Mouse (Mus musculus): ENCODE measurements around the gene Uvssa.

DNA sequence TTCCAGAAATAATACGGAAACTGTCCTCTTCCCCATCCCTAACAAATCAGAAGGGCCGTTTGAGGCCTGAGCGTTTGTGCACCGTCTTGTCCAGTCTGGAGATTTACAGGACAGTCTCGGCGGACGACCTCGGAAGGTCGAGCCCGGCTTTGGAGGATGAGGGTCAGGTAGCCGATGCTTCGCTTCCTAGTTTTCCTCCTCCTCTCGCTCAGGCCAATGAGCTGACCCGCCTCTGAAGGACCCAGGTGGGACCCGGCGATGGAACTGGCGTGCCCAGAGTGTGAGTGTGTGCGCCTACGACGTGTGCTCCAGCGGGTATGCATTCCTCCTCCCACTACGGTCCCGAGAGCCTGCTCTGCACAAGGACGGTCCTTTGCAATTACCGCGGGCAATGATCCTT, 56.8 kb downstream of the Uvssa start:
- TF ChIP-seq CTCF (conservative IDR thresholded peaks at IDR 0.05; ENCODE audit: insufficient read depth, insufficient read length, low read depth, low read length) (no peak), POLR2A (IDR thresholded peaks at IDR 0.05; ENCODE audit: low read depth, low read length) (no peak)

Measured in kidney, adult 2 months (tissue).